Mouse (Mus musculus) ES-E14 (cell line): ENCODE results near the gene 0610030E20Rik. TPM values are rescaled to one million over a fixed set of nuclear protein-coding genes. Genes with fewer than 3 reads are reported as not detected.

Experiments used
- DNase-seq: peaks from one replicate; pipeline ENCODE4 v3.0.0-alpha.2; 2013; ENCODE audit warnings: low read depth, low spot score
- H3K27ac ChIP-seq: 2 replicates; pipeline ENCODE4 v1.5.1; 2012; ENCODE audit warnings: low read depth, mild to moderate bottlenecking, low read length, moderate library complexity, mixed read lengths; ENCODE audit not compliant: poor library complexity, insufficient read depth, severe bottlenecking
- H3K36me3 ChIP-seq: 2 replicates; pipeline ENCODE4 v1.6.1; 2012; ENCODE audit warnings: mild to moderate bottlenecking, low read length, moderate library complexity, mixed read lengths; ENCODE audit not compliant: control insufficient read depth, poor library complexity, insufficient read depth, severe bottlenecking
- H3K4me1 ChIP-seq, 2 experiments: fragments of 150-350 bp in 1 of 2; sonication (generic) in 1 of 2; 2 replicates each; pipeline ENCODE4 v1.6.1; 2012; ENCODE audit warnings: low read length in 2 of 2, mild to moderate bottlenecking in 1 of 2, mixed read lengths in 1 of 2; ENCODE audit not compliant: control insufficient read depth in 2 of 2, insufficient read depth in 2 of 2, poor library complexity in 1 of 2
- H3K4me3 ChIP-seq, 2 experiments: fragments of 150-350 bp in 1 of 2; sonication (generic) in 1 of 2; 2 replicates each; pipeline ENCODE4 v1.5.1; 2012; ENCODE audit warnings: low read length in 2 of 2, low read depth in 1 of 2, mild to moderate bottlenecking in 1 of 2, mixed read lengths in 1 of 2; ENCODE audit not compliant: insufficient read depth in 1 of 2, poor library complexity in 1 of 2, severe bottlenecking in 1 of 2
- H3K9ac ChIP-seq: 2 replicates; pipeline ENCODE4 v1.6.1; 2012; ENCODE audit warnings: low read depth, mild to moderate bottlenecking, low read length, mixed read lengths; ENCODE audit not compliant: poor library complexity, insufficient read depth, severe bottlenecking
- H3K9me3 ChIP-seq: fragments of 150-350 bp; sonication (generic); 2 replicates; pipeline ENCODE4 v1.6.1; 2012; ENCODE audit warnings: low read depth, mild to moderate bottlenecking, low read length; ENCODE audit not compliant: control insufficient read depth, insufficient read depth
- CHD2 ChIP-seq: IDR thresholded peaks from 2 replicates; pipeline ENCODE4 v1.6.1; 2014; ENCODE audit warnings: mild to moderate bottlenecking, low read depth, low read length, inconsistent platforms
- HCFC1 ChIP-seq: IDR thresholded peaks from 2 replicates; pipeline ENCODE4 v1.6.1; 2012; ENCODE audit warnings: low read length, inconsistent platforms, borderline replicate concordance; ENCODE audit not compliant: insufficient read depth
- MAFK ChIP-seq: IDR thresholded peaks from 2 replicates; pipeline ENCODE4 v1.6.1; 2014; ENCODE audit warnings: mild to moderate bottlenecking, low read depth, low read length, inconsistent platforms; ENCODE audit not compliant: insufficient read depth
- ZC3H11A ChIP-seq: IDR thresholded peaks from 2 replicates; pipeline ENCODE4 v1.6.1; 2012; ENCODE audit warnings: low read depth, mild to moderate bottlenecking, inconsistent platforms, low read length, borderline replicate concordance
- ZNF384 ChIP-seq: IDR thresholded peaks from 2 replicates; pipeline ENCODE4 v1.6.1; 2012; ENCODE audit warnings: low read depth, low read length, inconsistent platforms
- in situ Hi-C, 2 experiments: fragments of 600-800 bp; cut with MboI; formaldehyde crosslinking; loops; one replicate each; pipeline ENCODE4 v1.15.1; 2025; ENCODE audit warnings: low sequenced_read_pairs in 2 of 2, inconsistent platforms in 1 of 2; ENCODE audit not compliant: unreplicated experiment in 2 of 2
- total RNA-seq: library from RNA; depleted of rRNA; stranded (reverse); fragments of 300-350 nt; gene quantifications from 2 replicates; pipeline ENCODE4 v1.2.3, GENCODE M21; 2012

Gene 0610030E20Rik
- total RNA-seq, 1 experiment, result 7.7 TPM

DNA sequence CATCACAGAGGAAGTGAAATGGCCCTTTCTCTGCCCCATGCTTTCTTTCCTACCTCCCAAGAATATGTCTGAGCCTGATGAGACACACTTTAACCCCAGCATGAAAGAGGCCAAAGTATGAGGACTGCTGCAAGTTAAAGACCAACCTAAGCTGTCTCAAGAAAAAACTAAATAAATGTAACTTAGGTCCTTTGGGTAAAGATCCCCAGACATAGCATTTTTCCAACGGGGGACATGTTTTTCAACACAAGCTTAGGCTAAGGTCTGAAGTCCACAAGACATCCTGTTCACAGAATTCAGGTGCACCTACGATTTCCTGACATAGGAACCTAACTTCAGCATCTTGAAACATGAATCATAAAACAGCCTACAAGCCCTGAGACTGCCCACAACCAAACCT is 3.1 kb downstream of the 0610030E20Rik start:
- DNase-seq, result no peak
- TF ChIP-seq HCFC1 (no peak), MAFK (no peak), ZC3H11A (no peak), CHD2 (no peak), ZNF384 (no peak)
- Histone ChIP-seq H3K27ac (no peak overlapping the region), H3K9me3 (no peaks in the 10 kb centered on the region), H3K4me1 (no peaks in the 10 kb centered on the region), H3K36me3 (peaks cover 5% of the 10 kb centered on the region; the same call in 1 of the 2 replicates), H3K4me3 (no peak overlapping the region), H3K9ac (no peak overlapping the region)
- in situ Hi-C loops, result no loop called here

DNA sequence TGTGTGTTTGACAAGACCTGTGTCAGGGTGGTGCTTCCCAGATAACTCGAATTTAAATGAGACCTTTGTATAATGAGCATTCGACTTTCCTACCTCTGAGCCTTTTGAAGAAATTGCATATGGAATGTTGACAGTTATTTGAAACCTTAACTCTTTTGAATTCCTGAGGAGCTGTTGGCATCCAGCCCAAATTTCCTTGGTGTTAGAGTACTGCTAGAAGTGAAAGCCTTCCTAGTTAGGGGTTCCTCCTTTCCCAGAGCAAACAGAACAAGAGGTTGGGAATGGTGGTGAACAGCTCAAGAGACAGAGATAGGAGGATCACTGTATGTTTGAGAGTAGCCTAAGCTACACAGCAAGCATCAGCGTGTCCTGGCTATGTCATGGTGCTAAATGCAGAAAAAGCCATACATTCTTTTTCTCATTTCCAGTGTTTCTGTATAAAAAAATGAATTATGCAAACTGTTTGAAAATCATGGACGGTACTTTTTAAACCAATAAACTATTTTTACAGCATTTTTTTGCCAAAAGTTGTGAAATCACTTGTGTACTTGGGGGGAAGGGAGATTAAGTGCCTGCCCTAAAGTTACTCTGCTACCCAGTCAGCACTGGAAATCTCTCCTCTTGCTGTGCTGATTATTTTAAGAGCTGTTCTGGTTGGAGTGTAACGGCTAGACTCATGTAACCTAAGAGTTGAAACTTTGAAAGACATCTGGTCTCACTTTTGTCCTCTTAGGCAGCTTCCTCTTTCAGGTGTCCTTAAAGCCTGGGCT is 5.7 kb downstream of the 0610030E20Rik start:
- Histone ChIP-seq H3K4me1 (no peaks in the 10 kb centered on the region; a peak in 1 of 4 replicates), H3K27ac (no peak overlapping the region), H3K9me3 (no peaks in the 10 kb centered on the region), H3K9ac (no peak overlapping the region), H3K4me3 (no peak overlapping the region), H3K36me3 (peaks cover 5% of the 10 kb centered on the region; the same call in 1 of the 2 replicates)
- no peak for DNase-seq
- in situ Hi-C loops, result no loop called here
- TF ChIP-seq HCFC1 (no peak), ZNF384 (no peak), CHD2 (no peak), ZC3H11A (no peak), MAFK (no peak)

DNA sequence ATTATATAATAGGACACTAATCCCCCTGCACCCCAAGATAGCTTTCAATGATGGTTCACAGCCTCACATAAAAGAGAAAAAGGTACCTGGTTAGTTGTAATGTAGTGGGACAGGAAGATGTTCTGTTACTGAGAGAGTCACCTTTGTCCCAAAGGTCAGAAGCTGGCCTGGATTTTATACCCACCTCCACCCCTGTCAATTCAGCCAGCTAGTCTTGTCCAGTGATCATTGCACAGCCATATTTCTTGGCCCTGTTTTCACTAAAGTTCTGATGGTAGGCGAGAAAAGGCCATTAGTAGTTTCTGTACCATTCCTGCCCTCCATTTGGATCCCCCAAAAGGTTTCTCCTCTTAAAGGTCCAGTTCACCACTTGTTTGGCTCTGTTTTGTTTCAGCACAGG is 6.9 kb downstream of the 0610030E20Rik start:
- Histone ChIP-seq H3K4me3 (no peak overlapping the region), H3K4me1 (no peaks in the 10 kb centered on the region; a peak in 1 of 4 replicates), H3K27ac (no peak overlapping the region), H3K36me3 (peaks cover 10% of the 10 kb centered on the region), H3K9ac (no peak overlapping the region), H3K9me3 (no peaks in the 10 kb centered on the region)
- no peak for TF ChIP-seq ZC3H11A
- no peak for TF ChIP-seq ZNF384
- TF ChIP-seq HCFC1, result no peak
- TF ChIP-seq MAFK, result no peak
- TF ChIP-seq CHD2, result no peak
- no peak for DNase-seq
- in situ Hi-C loops, result no loop called here

DNA sequence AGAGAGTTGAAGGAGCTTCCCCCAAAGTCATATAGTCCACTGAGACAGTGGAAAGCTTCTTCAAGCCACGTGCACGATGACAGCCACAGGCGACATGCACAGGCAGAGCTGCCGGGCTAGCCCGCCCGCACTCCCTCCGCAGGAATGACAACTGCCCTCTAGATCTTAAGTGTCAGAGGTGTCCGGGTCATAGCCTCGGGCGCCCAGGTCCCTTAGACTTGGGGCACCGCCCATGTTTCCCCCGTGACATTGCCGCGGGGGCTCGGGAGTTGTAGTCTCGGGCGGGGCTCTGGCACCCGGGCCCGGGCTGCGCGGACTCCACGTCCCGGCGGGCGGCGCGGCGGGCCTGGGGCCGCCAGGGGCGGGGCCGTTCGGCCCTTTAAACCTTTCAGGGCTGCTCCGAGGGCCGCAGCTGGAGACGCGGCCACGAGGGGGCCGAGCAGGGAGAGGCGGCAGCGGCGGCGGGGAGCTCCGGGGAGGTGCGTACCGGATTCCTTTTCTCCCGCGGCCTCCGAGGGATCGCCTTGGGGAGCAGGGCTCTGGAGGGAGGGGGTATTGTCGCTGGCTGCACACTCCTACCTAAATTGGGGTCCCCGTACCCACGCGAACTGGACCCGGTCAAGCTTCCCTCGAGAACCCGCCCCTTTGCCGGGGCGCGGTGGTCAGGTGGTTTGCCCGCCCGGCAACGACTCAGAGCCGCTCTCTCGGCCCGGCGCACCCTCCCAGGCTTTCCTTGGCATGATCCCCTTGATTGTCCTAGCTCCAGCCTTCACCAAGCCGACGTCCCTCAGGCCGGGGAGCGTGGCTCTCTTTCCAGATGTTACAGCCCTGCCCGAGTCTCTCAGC is 8.2 kb downstream of the 0610030E20Rik start, which contains the start of gene Tmem150a:
Gene Tmem150a (plus strand): TSS at position 382 of the 846 bp plus-strand sequence.
- Histone ChIP-seq H3K4me3 (peak within 1 kb of the TSS; percentile 68 to 86), H3K27ac (no peak within 1 kb of the TSS), H3K36me3 (peaks cover 14% of the 10 kb centered on the region), H3K4me1 (no peaks in the 10 kb centered on the region; a peak in 1 of 4 replicates), H3K9me3 (no peaks in the 10 kb centered on the region), H3K9ac (peak within 1 kb of the TSS; percentile 74)
- TF ChIP-seq MAFK (no peak), HCFC1 (peak; percentile 85)
- in situ Hi-C loops, result no loop called here
- DNase-seq, result peak; percentile 93
